ENCODE assay signal across 11 mouse cellular contexts in the genomic region with DNA sequence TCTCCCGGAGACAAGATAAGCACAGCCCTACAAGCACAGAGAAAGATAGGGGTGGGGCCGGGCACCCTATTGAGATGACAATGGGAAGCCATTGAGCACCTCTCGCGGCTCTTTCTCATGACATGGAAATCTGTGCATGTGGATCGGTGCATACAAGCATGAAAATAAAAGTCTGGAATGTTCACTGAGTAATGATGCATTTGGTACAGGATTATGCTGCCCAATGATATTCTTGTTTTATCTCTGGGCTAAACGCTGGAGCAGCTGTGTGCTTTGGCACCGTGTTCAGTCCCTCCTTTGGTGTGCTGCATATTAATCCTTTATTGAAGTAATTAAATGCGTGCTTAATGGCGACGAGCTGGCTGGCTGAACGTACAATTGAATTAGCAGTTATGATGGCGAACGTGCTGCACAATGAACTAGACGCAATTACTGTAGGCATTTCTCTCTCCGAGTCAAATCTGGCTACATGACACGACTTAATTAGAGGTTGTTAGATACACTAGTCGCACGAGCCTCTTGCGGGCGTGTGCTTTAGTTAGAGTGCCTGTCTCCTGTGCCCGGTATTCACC.
DNase-seq lines count a peak whose midpoint lies in the region; ATAC-seq and TF ChIP-seq lines count a peak whose summit lies in the region.
"Had no signal": no experiment of that assay in that cellular context is flagged by ENCODE, and none has a peak within 500 bp of the region (broad histone marks: within the 10 kb centered on the region; RNA-seq: fewer than 3 reads in every experiment).

No protein-coding gene starts in this region.

- 59% methylated on average over 21 of the region's 21 CpGs for WGBS in heart, embryonic 15.5 days
- 65% methylated on average over 21 of the region's 21 CpGs for WGBS in heart, embryonic 11.5 days (ENCODE audit: insufficient replicate concordance)
- WGBS in limb, embryonic 14.5 days: 53% methylated on average over 21 of the region's 21 CpGs

- no peaks in the 10 kb centered on the region for H3K36me3 ChIP-seq in heart, embryonic 15.5 days
- no peaks in the 10 kb centered on the region for H3K36me3 ChIP-seq in heart, embryonic 11.5 days (ENCODE audit: control insufficient read depth, insufficient read depth, low read length)
- H3K36me3 ChIP-seq in limb, embryonic 14.5 days (ENCODE audit: control insufficient read depth, insufficient read depth, low read length): no peaks in the 10 kb centered on the region
- H3K36me3 ChIP-seq: lung, embryonic 15.5 days; stomach, embryonic 15.5 days had no signal

- DNase-seq in ES-CJ7 (ENCODE audit: low read depth, low spot score): peak; percentile 25
- DNase-seq in brain, embryonic 18.5 days (ENCODE audit: low read depth, low spot score): peak; percentile 62
- no peak for DNase-seq in limb, embryonic 14.5 days (ENCODE audit: low spot score)
- DNase-seq in gastrocnemius, postnatal 10 days: no peak
- DNase-seq in adrenal gland, postnatal 14 days: no peak
- no peak for DNase-seq in gastrocnemius, postnatal 25 days
- DNase-seq: kidney, adult 9 months had no signal

- no peaks in the 10 kb centered on the region for H3K9me3 ChIP-seq in heart, embryonic 15.5 days (replicated peaks)
- H3K9me3 ChIP-seq in heart, embryonic 11.5 days (replicated peaks; ENCODE audit: control insufficient read depth, low read length): no peaks in the 10 kb centered on the region
- H3K9me3 ChIP-seq in limb, embryonic 14.5 days (ENCODE audit: control insufficient read depth, low read length): no peaks in the 10 kb centered on the region
- H3K9me3 ChIP-seq: lung, embryonic 15.5 days; stomach, embryonic 15.5 days had no signal

- no peak overlapping the region for H3K27ac ChIP-seq in heart, embryonic 15.5 days
- no peak overlapping the region for H3K27ac ChIP-seq in heart, embryonic 11.5 days (ENCODE audit: low read depth, low read length)
- no peak overlapping the region for H3K27ac ChIP-seq in limb, embryonic 14.5 days (replicated peaks; ENCODE audit: low read depth, low read length)
- H3K27ac ChIP-seq: lung, embryonic 15.5 days; stomach, embryonic 15.5 days had no signal

- no peak for TF ChIP-seq POLR2A in limb, embryonic 14.5 days (IDR thresholded peaks at IDR 0.05; ENCODE audit: borderline replicate concordance, extremely low read depth, insufficient read depth, insufficient read length)

- no peaks in the 10 kb centered on the region for H3K27me3 ChIP-seq in heart, embryonic 15.5 days
- H3K27me3 ChIP-seq in heart, embryonic 11.5 days (ENCODE audit: control insufficient read depth, insufficient read depth, low read length): no peaks in the 10 kb centered on the region
- no peaks in the 10 kb centered on the region for H3K27me3 ChIP-seq in limb, embryonic 14.5 days (ENCODE audit: control insufficient read depth, insufficient read depth, low read length)
- H3K27me3 ChIP-seq: lung, embryonic 15.5 days; stomach, embryonic 15.5 days had no signal

- ATAC-seq in heart, embryonic 15.5 days (replicated peaks; ENCODE audit: insufficient number of reproducible peaks, insufficient read depth, low FRiP score, low read depth): no peak
- ATAC-seq in heart, embryonic 11.5 days (replicated peaks; ENCODE audit: insufficient number of reproducible peaks, low FRiP score, low TSS enrichment): no peak
- ATAC-seq in limb, embryonic 14.5 days (ENCODE audit: low FRiP score, low read depth): no peak

- H3K4me2 ChIP-seq in heart, embryonic 15.5 days: peak overlapping the region; percentile 15; the same call in 1 of the 2 replicates
- no peak overlapping the region for H3K4me2 ChIP-seq in heart, embryonic 11.5 days
- H3K4me2 ChIP-seq in limb, embryonic 14.5 days (replicated peaks; ENCODE audit: low read depth, low read length, severe bottlenecking): peak overlapping the region; percentile 18; the same call in 1 of the 2 replicates
- H3K4me2 ChIP-seq: lung, embryonic 15.5 days; stomach, embryonic 15.5 days had no signal

- H3K4me3 ChIP-seq in heart, embryonic 15.5 days: no peak overlapping the region
- no peak overlapping the region for H3K4me3 ChIP-seq in heart, embryonic 11.5 days (ENCODE audit: low read depth, low read length)
- no peak overlapping the region for H3K4me3 ChIP-seq in limb, embryonic 14.5 days (replicated peaks; ENCODE audit: low read length)
- H3K4me3 ChIP-seq: lung, embryonic 15.5 days; stomach, embryonic 15.5 days had no signal

- H3K9ac ChIP-seq in heart, embryonic 15.5 days: no peak overlapping the region
- no peak overlapping the region for H3K9ac ChIP-seq in heart, embryonic 11.5 days (ENCODE audit: low read depth, low read length)
- no peak overlapping the region for H3K9ac ChIP-seq in limb, embryonic 14.5 days (ENCODE audit: low read depth, low read length, severe bottlenecking)
- H3K9ac ChIP-seq: lung, embryonic 15.5 days; stomach, embryonic 15.5 days had no signal

- H3K4me1 ChIP-seq in heart, embryonic 15.5 days (replicated peaks): peaks cover 7% of the 10 kb centered on the region; the same call in 1 of the 2 replicates
- H3K4me1 ChIP-seq in heart, embryonic 11.5 days (ENCODE audit: control insufficient read depth, insufficient read depth, low read length): peaks cover 6% of the 10 kb centered on the region; the same call in 1 of the 2 replicates
- no peaks in the 10 kb centered on the region for H3K4me1 ChIP-seq in limb, embryonic 14.5 days (ENCODE audit: control insufficient read depth, insufficient read depth, low read length)
- H3K4me1 ChIP-seq: lung, embryonic 15.5 days; stomach, embryonic 15.5 days had no signal

Comparison
In these comparisons a context has a peak if more than half of its experiments do, and no peak if none do; other contexts are left out.
1. DNase-seq: peak in ES-CJ7 (single experiment) and brain, embryonic 18.5 days (single experiment); none in limb, embryonic 14.5 days (single experiment), gastrocnemius, postnatal 10 days (single experiment), adrenal gland, postnatal 14 days (single experiment) and gastrocnemius, postnatal 25 days (single experiment).